Mouse (Mus musculus): ENCODE measurements around the gene Lifr.

Lifr gene

DNA sequence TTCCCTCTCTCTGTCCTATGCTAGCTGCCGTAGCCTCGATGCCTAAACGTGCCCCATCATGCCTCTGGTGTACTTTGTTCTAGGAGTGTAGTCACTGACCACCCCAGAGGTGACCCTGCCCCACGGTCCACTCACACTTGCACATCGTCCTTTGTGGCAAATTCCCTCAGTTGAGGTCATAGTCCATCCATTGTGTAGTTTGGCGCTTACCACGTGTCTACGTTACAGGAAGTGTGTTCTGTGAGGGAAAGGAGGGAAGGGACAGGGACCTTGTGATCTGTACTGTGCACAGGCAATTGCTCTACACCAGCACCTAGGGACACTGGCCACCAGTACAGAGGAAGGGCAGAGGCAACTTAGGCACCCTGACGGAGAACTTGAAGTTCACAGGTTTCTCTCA is 69.5 kb downstream of the Lifr start:
- DNase-seq (ENCODE audit: low spot score) = no peak

DNA sequence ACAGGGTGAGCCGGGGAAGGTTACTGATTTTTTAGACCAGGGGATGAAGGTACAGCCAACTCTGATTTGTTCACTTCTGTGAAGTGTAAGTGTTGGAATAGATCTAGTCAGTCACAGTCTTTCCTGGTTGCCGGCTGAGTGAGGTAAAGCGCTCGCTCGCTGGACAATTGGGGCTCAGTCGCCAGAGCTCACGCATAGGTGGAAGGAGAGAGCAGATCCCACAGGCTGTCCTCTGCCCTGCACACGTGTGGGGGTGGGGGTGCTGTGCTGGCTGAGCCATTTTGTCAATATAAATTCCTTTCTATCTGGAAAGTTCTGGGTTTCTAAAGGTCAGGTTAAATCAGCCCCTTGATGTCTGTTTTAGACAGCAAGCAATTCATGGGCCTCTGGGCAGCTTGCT is 69.9 kb downstream of the Lifr start:
- no peak for DNase-seq (ENCODE audit: low spot score)

DNA sequence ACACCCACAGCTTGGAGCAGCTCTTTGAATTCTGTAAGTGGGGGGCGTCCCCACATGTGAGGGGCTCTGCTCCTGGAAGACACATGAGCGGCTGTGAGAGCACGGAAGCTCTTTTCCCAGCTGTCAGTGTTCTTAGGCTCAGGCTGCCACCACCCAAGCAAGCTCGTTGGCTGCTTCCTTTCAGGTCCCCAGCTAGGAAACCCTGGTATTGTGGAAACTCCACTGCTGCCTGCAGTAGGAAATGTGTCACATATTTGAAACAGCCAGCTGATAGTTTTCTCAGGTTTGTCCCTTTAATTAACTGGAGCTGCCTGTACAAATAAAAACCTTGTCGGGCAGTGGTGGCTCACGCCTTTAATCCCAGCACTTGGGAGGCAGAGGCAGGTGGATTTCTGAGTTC is 73.4 kb downstream of the Lifr start:
- no peak for DNase-seq (ENCODE audit: low spot score)

DNA sequence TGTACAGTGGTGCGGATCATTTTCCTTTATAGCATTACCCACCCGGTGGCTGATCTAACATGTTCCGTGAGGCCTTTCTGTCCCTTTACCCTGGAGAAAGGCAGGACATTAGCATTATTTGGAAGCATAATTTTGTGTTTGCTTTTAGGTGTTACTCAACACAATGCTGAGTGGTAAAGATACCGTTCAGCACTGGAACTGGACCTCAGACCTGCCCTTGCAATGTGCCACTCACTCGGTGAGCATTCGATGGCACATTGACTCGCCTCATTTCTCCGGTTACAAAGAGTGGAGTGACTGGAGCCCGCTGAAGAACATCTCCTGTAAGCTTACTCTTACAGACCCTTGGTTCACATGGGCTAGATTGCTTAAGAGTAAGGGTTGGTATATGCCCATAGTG is 76.3 kb downstream of the Lifr start:
- DNase-seq (ENCODE audit: low spot score) = no peak

DNA sequence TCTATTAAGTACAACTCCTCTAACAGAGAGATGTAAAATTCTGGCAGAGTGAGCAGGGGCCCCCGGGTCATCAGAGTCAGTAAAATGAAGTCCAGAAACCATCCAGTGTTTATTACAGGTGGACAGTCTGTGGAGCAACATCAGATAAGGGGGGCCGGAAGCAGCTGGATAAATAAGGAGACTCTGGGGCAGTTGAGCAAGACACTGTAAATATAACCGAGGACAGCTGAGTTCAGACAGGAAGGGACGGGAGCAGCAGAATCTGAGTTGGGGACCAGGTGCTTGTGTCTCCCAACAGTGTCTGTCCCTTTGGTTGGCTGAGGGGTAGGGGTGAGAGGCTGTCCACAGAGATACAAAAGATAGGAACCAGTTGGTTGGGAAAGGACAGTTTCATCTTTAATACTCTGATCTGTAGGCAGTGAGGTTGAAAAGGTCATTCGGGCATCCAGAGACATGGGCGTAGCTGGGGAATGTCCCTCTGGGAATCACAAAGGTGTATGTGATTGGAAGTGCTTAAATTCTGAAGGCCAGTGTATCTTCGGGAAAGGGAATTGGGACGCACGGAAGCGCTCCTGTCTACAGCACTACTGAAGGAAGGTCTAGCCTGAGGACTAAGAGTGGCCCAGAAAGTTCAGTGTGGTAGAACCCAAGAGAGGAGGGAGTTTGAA is 77.0 kb downstream of the Lifr start:
- DNase-seq (ENCODE audit: low spot score) = no peak

DNA sequence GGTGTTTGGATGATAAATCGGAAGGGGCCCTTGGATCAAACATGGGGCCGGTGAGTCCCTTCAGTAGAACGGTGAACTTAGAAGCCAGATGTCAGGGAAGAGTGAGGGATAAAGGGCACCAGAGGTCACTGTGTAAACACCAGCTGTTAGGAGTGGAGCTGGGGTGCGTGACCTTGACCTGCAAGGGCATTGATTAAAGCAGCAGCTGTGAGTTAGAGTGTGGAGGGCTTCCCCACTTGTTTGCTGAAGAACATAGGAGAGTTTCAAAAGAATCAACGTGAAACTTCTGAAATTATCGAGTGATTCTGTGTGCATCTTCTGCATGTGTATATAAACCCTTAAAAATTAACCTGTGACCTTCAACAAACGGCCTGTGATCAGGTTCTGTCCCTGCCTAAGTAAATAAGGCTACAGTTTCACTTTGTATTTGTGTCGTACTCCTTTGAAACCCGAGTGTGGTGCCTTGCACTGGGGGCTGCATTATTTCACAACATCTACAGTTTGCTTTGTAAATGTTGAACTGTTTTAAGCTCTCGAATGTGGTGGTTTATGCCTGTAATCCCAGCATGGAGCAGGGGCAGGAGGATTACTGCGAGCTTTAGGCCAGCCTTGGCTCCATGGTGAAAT is 77.6 kb downstream of the Lifr start:
- no peak for DNase-seq (ENCODE audit: low spot score)

DNA sequence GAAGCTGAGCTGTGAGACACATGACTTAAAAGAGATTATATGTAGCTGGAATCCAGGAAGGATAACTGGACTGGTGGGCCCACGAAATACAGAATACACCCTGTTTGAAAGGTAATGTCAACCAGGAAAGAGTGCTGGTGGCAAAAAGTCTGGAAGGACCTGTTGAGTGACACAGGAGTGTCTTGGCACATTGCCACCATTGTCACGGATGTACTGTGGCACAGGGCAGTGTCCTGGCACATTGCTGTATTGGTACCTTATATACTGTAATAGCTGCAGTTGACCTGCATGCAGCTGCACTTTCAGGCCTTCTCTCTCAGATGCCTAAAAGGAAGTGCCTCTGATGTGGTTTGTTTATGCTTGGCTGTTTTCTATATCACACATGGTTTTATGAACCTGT is 82.5 kb downstream of the Lifr start:
- DNase-seq (ENCODE audit: low spot score) = no peak

DNA sequence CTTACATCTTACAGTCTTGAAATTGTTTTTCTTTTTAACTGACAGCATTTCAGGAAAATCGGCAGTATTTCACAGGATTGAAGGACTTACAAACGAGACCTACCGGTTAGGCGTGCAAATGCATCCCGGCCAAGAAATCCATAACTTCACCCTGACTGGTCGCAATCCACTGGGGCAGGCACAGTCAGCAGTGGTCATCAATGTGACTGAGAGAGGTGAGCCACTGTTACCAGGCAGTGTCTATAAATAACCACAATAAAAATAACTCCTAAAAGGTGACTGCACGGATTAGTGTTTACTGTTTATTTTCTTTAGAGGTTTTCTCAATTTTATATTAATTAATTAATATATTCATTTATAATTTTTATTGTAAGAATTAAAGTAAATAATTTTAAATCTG is 82.9 kb downstream of the Lifr start:
- DNase-seq (ENCODE audit: low spot score) = no peak

DNA sequence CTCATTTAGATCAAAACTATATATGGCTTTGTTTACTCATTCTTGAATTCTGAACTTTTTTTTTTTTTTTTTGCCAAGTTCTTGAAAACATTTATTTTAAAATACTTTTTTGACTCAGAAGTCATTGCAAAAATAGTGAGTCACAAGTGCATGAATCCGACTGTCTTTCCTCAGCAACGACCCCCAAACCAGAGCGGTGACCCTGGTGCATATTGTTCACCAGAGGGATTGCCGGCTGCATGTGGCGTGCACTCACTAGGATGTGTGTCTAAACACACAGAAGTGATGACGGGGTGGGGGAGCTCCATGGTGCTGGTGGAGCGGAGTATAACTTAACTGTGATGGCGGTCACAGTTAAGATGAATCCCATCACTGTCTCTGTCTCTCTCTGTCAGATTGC is 83.4 kb downstream of the Lifr start:
- DNase-seq (ENCODE audit: low spot score) = no peak

DNA sequence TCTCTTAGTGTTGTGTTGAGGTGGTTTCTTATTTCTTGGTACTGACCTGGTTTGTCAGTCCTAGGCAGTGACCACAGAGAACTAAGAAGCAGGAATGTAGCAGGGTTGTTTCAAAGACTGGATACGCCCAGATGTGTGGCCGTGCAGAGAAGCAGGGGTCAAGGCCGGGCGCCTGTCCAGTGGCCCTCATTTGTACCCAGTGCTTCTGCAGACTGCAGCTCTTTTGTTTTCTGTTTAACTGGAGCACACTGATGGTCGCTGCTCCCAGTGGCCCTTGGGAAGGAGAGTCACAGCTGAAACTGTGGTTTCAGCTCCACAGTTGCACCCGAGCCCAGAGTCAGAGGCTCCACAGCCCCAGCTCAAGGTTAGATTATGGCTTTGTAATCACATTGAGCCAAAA is 90.2 kb downstream of the Lifr start:
- no peak for DNase-seq (ENCODE audit: low spot score)

DNA sequence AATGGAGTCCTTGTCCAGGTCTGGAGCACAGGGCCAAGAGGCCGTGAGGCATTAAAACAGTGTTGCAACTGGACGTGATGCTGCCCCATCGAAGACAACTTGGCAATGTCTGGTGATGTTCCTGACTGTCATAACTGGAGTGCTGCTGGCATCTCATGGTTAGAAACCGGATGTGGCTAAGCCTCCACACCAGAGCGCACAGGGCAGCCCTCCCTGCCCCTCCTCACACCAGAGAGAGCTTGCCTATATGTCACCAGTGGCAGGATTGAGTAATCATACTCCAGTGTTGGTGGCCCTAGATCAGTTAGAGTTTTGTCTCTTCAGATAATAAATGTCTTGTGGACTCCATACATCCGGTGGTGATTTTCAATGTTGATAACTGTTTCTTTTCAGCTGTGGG is 97.3 kb downstream of the Lifr start:
- DNase-seq (ENCODE audit: low spot score) = no peak

DNA sequence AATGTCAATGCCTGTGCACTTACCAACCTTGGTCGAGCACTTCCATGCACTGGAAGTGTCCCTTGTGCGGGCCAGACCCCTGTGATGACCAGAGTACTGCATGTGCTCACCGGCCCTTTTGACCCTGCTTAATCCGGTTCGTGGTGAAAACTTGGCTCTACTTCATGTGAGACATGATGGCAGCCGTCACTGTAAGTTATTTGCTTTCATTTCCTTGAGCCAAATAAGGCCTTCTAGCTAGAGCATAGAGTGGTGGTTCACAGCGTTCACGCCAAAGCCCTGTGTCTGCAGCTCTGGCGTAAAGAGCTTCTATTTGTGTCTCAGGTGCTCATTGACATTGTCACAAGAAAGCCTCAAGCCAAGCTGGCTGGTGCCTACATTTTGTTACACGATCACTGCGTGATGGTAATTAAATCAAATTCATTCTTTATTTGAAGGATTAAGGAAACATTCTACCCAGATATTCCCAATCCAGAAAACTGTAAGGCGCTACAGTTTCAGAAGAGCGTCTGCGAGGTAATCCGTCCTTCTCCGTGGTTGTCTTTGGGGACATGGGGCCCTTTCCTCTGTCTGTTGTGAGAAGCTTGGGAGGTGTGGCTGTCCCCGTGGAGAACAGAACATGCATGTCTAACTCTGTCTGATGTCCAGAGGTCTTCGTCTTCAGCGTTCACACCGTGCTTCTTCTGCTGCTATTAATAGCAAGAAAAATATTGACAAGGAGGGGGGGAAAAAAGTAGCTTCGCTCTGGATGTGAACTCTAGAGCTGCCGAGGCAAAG is 99.5 kb downstream of the Lifr start:
- DNase-seq (ENCODE audit: low spot score) = no peak

DNA sequence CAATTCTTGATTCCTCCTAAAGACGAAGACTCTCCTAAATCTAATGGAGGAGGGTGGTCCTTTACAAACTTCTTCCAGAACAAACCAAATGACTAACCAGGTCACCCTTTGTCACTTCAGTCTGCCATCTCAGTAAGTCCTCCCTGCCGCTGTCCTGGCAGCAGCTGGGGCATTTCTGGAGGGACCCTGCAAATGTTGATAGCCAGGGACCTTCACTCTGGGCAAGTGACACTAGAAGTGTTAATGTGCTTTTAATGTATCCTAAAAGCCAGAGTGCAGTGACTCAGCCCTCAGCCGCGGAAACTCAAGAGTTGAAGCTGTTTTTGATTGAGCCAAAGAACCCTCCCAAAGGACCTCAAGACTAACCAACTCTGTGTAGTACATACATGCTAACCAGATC is 100.7 kb downstream of the Lifr start:
- no peak for DNase-seq (ENCODE audit: low spot score)

DNA sequence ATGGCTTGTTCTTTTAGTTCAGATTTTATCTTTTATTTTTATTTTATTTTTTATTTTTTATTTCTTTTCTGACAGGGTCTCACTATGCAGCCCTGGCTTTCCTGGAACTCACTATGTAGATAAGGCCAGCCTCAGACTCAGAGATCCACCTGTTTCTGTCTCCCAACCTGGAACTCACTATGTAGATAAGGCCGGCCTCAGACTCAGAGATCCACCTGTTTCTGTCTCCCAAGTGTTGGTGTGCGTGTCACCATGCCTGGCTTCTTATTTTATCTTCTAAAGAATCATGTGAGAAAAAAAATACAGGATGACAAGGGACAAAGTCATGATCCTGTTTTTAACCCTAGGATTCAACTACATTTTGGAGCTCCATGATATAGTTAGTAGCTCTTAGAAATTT is 102.2 kb downstream of the Lifr start:
- DNase-seq (ENCODE audit: low spot score) = no peak

DNA sequence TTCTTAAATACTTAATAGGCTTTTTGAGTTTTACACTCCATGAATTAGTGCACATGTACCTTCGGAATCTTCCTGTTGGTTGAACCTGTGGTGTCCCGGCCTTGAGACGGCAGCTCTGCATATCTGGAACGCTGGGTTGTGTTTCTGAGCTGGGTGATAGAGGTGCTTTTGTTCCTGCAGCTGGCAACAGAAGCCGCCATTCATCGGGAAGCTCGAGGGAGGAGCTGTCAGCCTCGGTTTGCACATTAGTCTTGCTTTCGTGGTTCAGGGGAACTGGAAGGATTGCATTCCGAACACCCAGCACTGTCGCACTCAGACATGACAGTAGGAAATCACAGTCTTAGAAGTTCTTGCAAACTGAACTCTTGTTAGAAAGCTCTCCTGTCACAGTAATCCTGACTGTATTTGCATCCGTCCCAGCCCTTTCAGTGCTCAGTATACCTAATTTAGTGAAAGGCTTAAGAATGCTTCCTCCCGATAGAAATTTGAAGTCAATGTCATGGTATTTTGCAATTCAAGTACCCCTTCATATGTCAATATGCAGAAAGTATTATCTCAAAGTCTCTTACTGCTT is 103.8 kb downstream of the Lifr start:
- no peak for DNase-seq (ENCODE audit: low spot score)

DNA sequence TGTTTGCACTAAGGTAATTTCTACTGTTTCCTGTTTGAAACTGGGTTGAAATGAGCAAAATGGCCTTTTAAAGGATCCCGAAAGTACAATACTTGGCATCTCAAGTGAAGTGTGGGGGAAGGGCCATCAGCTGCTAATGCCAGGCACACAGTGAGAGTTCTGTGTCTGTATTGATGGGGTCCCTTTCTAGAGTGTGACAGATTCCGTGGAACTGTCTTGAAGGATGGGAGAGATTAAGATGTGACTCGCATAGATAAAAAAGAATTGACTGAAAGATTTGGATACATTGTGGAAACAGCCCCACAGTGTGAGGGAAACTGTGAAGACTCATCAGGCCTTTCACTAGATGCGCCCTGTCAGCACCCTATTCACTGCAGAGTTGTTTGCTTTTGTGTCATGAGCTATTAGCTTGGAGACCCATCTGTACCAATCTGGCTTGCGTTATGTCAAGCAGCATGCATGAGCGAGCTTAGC is 104.4 kb downstream of the Lifr start:
- no peak for DNase-seq (ENCODE audit: low spot score)

DNA sequence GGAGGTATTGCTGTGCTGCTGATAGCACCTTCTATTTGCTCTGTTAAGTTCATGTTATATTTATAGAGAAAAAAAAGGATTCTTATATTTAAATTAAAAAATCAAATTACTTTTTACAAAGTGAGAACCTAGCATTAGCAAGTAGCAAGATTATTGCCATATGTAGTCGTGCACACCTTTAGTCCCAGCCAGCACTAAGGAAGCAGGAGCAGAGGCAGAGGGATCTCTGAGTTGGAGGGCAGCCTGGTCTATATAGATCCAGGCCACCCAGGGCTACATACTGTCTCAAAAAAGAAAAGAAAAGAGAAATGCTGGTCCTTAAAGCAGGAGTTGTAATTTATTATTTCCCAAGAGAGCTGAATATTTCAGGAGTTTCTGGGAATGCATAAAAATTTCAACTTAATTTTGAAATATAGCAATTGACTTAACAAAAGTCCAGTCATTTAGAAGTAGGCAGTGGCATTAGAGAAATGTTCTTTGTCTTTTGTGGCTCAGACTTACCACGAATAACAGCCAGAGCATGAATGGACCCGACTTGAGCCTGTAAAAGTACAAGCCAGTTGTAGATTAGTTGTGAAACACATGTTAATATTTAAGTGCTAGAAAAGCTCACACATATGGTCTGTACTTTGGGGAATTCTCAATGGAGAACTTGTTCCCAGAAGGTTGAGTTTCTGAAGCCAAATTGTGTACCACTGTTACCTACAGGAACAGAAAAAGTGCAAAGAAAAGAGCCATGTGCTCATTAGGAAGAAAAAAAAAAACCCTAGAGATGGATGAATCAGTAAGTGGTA is 107.4 kb downstream of the Lifr start:
- DNase-seq (ENCODE audit: low spot score) = no peak

DNA sequence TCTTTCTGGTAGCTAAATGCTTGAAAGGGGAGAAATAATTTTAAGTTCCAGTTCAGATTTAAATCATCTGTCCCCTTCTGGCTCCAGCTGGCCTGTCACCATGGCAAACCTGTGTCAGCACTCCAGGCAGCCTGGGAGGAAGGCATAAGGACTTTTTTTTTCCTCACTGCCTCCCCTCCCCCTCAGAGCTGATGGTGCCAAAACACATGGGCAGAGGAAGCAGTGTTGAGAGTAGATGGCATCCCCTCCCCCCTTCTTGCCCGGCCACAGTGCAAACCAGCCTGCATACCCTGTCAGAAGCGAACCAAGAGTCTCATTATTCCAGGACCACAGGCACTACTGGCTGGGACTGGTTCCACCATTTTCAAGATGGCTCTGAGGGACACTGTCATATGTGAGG is 108.4 kb downstream of the Lifr start:
- DNase-seq (ENCODE audit: low spot score) = no peak

DNA sequence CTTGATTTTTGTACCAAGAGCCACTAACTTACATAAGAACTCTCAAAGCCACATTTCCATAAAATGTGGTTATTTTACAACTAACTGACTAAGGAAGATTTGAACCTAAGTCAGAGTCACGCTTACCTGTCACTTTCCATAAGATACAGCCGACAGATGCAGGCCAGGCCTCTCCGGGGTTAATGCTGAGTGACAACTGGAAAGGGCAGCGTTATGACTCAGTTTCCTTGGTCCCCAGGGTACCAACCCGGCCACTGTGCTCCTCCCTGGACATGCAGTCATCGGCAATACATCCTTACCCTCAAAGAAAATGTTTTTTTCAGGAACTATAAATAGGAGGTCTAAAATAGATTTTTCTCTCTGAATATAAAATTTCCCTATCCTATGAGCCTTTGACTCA is 109.9 kb downstream of the Lifr start:
- no peak for DNase-seq (ENCODE audit: low spot score)

DNA sequence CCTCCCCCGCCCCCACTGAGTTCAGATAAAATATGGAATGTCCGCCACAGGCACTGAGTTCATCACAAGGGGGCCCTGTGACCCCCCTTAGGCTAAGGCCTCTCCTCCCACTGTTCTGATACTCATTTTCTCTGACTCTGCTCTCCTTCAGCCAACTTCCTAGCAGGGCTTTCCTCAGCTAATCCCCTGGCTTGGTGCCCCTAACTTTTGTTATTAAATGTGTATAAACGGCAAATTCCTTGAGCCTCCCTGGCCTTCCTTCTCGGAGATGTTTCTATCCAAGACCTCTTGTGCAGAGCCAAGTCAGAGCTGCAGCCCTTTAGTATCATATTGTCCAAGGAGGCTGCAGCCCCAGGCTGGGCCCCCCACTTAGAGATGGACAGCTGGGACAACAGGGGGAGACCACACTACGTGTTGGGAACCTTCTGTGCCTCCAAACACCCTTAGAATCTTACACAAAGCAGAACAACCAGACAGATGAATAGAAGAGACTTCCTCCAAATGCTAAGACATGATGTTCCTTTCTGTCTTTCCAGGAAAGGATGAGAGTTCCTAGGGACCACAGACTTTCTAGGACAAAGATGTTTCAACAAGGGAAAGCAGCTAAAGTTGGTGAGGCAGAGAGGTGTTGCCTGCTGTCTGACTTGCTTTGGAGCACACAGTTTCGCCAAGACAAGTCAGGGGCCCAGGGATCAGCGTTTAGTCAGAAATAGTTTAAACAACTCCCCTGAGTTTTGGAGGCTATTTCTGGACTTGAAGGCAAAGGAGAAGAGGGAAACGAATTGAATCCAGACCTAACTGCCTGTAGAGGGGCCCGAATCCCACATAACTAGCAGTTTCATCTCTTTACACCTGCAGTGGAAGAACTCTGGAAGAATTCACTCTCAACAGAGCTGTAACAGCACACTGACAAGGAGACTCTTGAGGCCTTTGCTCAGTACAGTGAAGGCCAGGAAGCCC is 111.3 kb downstream of the Lifr start:
- DNase-seq (ENCODE audit: low spot score) = no peak

DNA sequence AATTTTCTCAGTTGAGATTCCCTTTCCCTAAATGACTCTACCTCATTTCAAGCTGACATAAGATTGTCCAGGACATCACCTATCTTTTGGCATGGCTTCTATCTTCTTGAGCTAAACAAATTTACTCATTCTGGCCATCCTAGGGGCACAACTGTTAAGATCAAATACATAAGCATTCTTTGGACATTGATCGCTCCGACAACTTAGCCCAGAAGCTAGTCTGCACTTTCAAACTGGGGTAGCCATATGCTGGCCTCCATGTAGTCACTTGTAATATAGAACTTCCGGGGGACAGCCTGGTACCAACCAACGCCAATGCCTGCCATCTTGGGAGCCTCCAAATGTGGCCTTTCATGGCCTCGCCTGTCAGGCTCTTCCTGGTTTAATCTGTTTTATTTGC is 112.6 kb downstream of the Lifr start:
- DNase-seq (ENCODE audit: low spot score) = no peak

All from c-Kit-positive CD71-positive TER-119-positive erythroid progenitor cells, embryonic 14.5 days (primary cell).